ENCODE assay signal across 8 mouse cellular contexts in the genomic region with DNA sequence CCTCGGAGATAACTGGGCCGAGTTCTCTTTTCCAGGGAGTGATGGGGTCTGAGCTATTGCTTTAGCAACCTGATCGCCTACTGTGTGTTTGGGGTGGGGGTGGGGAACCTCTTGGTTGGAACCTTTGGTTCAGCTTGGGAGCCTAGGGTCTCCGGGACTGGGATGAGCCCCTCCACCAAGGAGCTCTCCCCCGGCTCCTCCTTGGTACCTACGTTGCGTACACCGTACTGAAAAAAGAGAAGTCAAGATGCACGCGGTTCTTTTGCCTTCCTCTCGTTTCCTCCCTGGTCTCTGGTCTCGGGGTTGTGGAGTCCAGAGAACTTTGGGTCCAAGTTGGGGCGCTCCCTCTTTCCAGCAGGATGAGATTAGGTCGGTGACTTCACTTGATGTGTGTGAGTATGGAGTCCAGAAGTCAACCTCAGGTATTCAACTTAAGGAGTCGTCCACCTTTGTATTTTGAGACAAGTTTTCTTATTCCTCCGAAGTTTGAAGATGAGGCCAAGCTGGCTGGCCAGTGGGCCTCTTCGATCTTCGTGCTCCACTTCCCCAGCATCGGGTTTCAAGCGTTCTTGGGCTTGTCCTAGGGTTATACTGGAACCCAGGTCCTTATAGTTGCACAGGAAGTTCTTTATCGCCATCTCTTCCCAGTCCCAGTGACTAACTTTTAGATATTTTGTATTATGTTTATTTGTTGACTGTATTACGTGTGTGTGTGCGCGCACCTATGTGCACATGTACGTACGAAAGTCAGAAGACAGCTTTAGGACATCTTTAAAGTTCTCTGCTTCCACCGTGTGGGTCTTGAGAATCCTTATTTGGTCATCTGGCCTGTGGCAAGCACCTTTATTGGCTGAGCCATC. TPM values are rescaled to one million over a fixed set of nuclear protein-coding genes. Genes with fewer than 3 reads are reported as not detected.
DNase-seq lines count a peak whose midpoint lies in the region; ATAC-seq lines count a peak whose summit lies in the region.

No protein-coding gene starts in this region.

- peak overlapping the region; percentile 87 for H3K9ac ChIP-seq in embryonic facial prominence, embryonic 12.5 days
- H3K9ac ChIP-seq in hindbrain, embryonic 15.5 days = peak overlapping the region; percentile 90

- H3K4me2 ChIP-seq in embryonic facial prominence, embryonic 12.5 days (replicated peaks) = peak overlapping the region; percentile 58
- H3K4me2 ChIP-seq in hindbrain, embryonic 15.5 days = peak overlapping the region; percentile 73

- 0 out of 2 replicates have a peak, but pooled peaks cover 9% of the 10 kb centered on the region for H3K36me3 ChIP-seq in embryonic facial prominence, embryonic 12.5 days
- no peaks in the 10 kb centered on the region for H3K36me3 ChIP-seq in hindbrain, embryonic 15.5 days

- 0 out of 2 replicates have a peak, but pooled peaks have one; percentile 5 for ATAC-seq in embryonic facial prominence, embryonic 12.5 days (ENCODE audit: insufficient number of reproducible peaks, insufficient read depth, low FRiP score, low TSS enrichment)
- peak; percentile 24; the same call in 1 of the 2 replicates for ATAC-seq in hindbrain, embryonic 15.5 days (ENCODE audit: low FRiP score, low read depth)
- ATAC-seq in inflammation-experienced regulatory T-cells, adult 6 months = no peak

- H3K4me1 ChIP-seq in embryonic facial prominence, embryonic 12.5 days = peaks cover 8% of the 10 kb centered on the region
- H3K4me1 ChIP-seq in hindbrain, embryonic 15.5 days (replicated peaks) = peaks cover 23% of the 10 kb centered on the region

- H3K27ac ChIP-seq in embryonic facial prominence, embryonic 12.5 days = peak overlapping the region; percentile 69; the same call in 1 of the 2 replicates
- H3K27ac ChIP-seq in hindbrain, embryonic 15.5 days (replicated peaks) = peak overlapping the region; percentile 82

- H3K4me3 ChIP-seq in embryonic facial prominence, embryonic 12.5 days = peak overlapping the region; percentile 78
- peak overlapping the region; percentile 94 for H3K4me3 ChIP-seq in hindbrain, embryonic 15.5 days

- 19% methylated on average over 27 of the region's 27 CpGs for WGBS in embryonic facial prominence, embryonic 12.5 days
- 25% methylated on average over 27 of the region's 27 CpGs for WGBS in hindbrain, embryonic 15.5 days

- DNase-seq in retina, embryonic 14.5 days (ENCODE audit: low spot score) = peak; percentile 6
- no peak for DNase-seq in retina, postnatal 1 day
- DNase-seq in mesoderm, embryonic 11.5 days (ENCODE audit: low read depth, low spot score) = peak; percentile 11
- DNase-seq in right cerebral cortex, postnatal 14 days = no peak
- DNase-seq in adrenal gland, adult 18-20 months (ENCODE audit: low spot score in 2 of 2) = no peak

- H3K27me3 ChIP-seq in embryonic facial prominence, embryonic 12.5 days = no peaks in the 10 kb centered on the region
- no peaks in the 10 kb centered on the region for H3K27me3 ChIP-seq in hindbrain, embryonic 15.5 days

- no peaks in the 10 kb centered on the region for H3K9me3 ChIP-seq in embryonic facial prominence, embryonic 12.5 days
- H3K9me3 ChIP-seq in hindbrain, embryonic 15.5 days = no peaks in the 10 kb centered on the region

RNA-seq across cellular contexts. Expression of gene Bri3bp, which starts 1.0 kb away (rescaled TPM):
- polyA plus RNA-seq in embryonic facial prominence, embryonic 12.5 days (2016; fragmentation: Nextera tagmentation; extraction: Ambion mirVana) = 39.4 and 42.2 TPM in 2 replicates
- 39.4 and 42.8 TPM in 2 replicates for polyA plus RNA-seq in hindbrain, embryonic 15.5 days (2015; fragmentation: Nextera tagmentation; extraction: Ambion mirVana)
- 10 to 100 TPM in 1 of 3 experiments, 1 to 10 TPM in 2; 5.6 to 12.9 (median 8.3) TPM for polyA plus RNA-seq in inflammation-experienced regulatory T-cells, adult 6 months (2017; shearing (Covaris generic))
- 10 to 100 TPM; 18.7 to 32.1 TPM for total RNA-seq in adrenal gland, adult 18-20 months (2021)

RNA-seq across cellular contexts. Expression of gene Dhx37, which starts 8.4 kb away (rescaled TPM):
- 17.0 and 17.7 TPM in 2 replicates for polyA plus RNA-seq in embryonic facial prominence, embryonic 12.5 days (2016; fragmentation: Nextera tagmentation; extraction: Ambion mirVana)
- 10.9 and 11.6 TPM in 2 replicates for polyA plus RNA-seq in hindbrain, embryonic 15.5 days (2015; fragmentation: Nextera tagmentation; extraction: Ambion mirVana)
- polyA plus RNA-seq in inflammation-experienced regulatory T-cells, adult 6 months (2017; shearing (Covaris generic)) = 10 to 100 TPM in 1 of 3 experiments, 1 to 10 TPM in 2; 6.9 to 10.2 (median 9.2) TPM
- 10 to 100 TPM; 16.7 to 19.3 TPM for total RNA-seq in adrenal gland, adult 18-20 months (2021)

RNA-seq across cellular contexts. Expression of gene Aacs, which starts 33.2 kb away (rescaled TPM):
- polyA plus RNA-seq in embryonic facial prominence, embryonic 12.5 days (2016; fragmentation: Nextera tagmentation; extraction: Ambion mirVana) = 41.5 and 42.5 TPM in 2 replicates
- polyA plus RNA-seq in hindbrain, embryonic 15.5 days (2015; fragmentation: Nextera tagmentation; extraction: Ambion mirVana) = 104 and 106 TPM in 2 replicates
- 10 to 100 TPM; 22.5 to 25.4 (median 24.7) TPM for polyA plus RNA-seq in inflammation-experienced regulatory T-cells, adult 6 months (2017; shearing (Covaris generic))
- total RNA-seq in adrenal gland, adult 18-20 months (2021) = 100 to 1,000 TPM in 1 of 2 experiments, 10 to 100 TPM in 1; 90.2 to 165 TPM

RNA-seq across cellular contexts. Expression of gene Ubc, which starts 52.4 kb away (rescaled TPM):
- 1,075 and 1,101 TPM in 2 replicates for polyA plus RNA-seq in embryonic facial prominence, embryonic 12.5 days (2016; fragmentation: Nextera tagmentation; extraction: Ambion mirVana)
- polyA plus RNA-seq in hindbrain, embryonic 15.5 days (2015; fragmentation: Nextera tagmentation; extraction: Ambion mirVana) = 1,393 and 1,417 TPM in 2 replicates
- 1,000 to 10,000 TPM in 2 of 3 experiments, 100 to 1,000 TPM in 1; 741 to 1,375 (median 1,290) TPM for polyA plus RNA-seq in inflammation-experienced regulatory T-cells, adult 6 months (2017; shearing (Covaris generic))
- 1,000 to 10,000 TPM; 1,721 to 2,004 TPM for total RNA-seq in adrenal gland, adult 18-20 months (2021)

RNA-seq across cellular contexts. Expression of gene Gm10382, which starts 53.2 kb away (rescaled TPM):
- polyA plus RNA-seq in embryonic facial prominence, embryonic 12.5 days (2016; fragmentation: Nextera tagmentation; extraction: Ambion mirVana) = 0.31 TPM in 2 replicates
- 0.56 and 0.65 TPM in 2 replicates for polyA plus RNA-seq in hindbrain, embryonic 15.5 days (2015; fragmentation: Nextera tagmentation; extraction: Ambion mirVana)
- 1 to 10 TPM in 2 of 3 experiments, under 1 TPM in 1; 0.65 to 1.1 (median 1.0) TPM for polyA plus RNA-seq in inflammation-experienced regulatory T-cells, adult 6 months (2017; shearing (Covaris generic))
- under 1 TPM; 0.42 to 0.50 TPM for total RNA-seq in adrenal gland, adult 18-20 months (2021)

Comparison
In these comparisons a context has a peak if more than half of its experiments do, and no peak if none do; other contexts are left out.
1. DNase-seq: peak in retina, embryonic 14.5 days (single experiment) and mesoderm, embryonic 11.5 days (single experiment); none in retina, postnatal 1 day (single experiment), right cerebral cortex, postnatal 14 days (single experiment) and adrenal gland, adult 18-20 months (0 of 2).